Mouse (Mus musculus): Measurements from ENCODE around the gene Stmnd1. TPM values are rescaled to one million over a fixed set of nuclear protein-coding genes. Genes with fewer than 3 reads are reported as not detected.
"Not testable (repeated sequence)": the region's sequence is repeated elsewhere in the genome, so short reads cannot be mapped to it uniquely, and the experiment has no call there.

Stmnd1 gene
- polyA plus RNA-seq, 1 experiment from 2014 or later, result not detected

DNA sequence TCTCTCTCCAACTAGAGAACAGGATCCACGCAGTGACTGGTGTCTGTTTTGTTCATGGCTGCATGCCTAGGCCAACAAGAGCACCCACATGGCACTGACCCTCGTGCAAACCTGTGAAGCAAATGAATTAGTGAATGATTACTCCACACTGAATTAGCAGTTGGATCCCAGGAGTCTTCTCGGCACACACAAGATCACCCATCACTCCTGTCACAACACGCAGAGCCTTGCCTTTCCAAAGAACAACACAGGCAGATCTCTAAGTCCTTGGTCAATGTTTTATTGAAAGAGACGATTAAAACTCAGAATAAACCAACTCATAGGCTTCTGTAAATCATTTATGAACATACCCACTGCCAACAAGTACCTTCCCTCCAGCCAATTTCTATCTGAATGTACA, 39.7 kb downstream of the Stmnd1 start:
- no peaks in the 10 kb centered on the region for H3K4me1 ChIP-seq (ENCODE audit: control insufficient read depth, low read depth, low read length)
- no peaks in the 10 kb centered on the region for H3K9me3 ChIP-seq (replicated peaks; ENCODE audit: control insufficient read depth, low read length)
- no peak overlapping the region for H3K9ac ChIP-seq (ENCODE audit: low read depth, low read length)
- no peak overlapping the region for H3K4me3 ChIP-seq (ENCODE audit: low read depth, low read length)
- no peaks in the 10 kb centered on the region for H3K36me3 ChIP-seq (ENCODE audit: control insufficient read depth, insufficient read depth)
- ATAC-seq (ENCODE audit: low read depth), result no peak
- H3K27ac ChIP-seq (ENCODE audit: low read length), result no peak overlapping the region
- no peak overlapping the region for H3K4me2 ChIP-seq (ENCODE audit: low read depth, low read length)
- 62% methylated on average over 5 of the region's 5 CpGs for WGBS (ENCODE audit: insufficient replicate concordance)
- H3K27me3 ChIP-seq (ENCODE audit: control insufficient read depth, insufficient read depth, low read depth, low read length), result no peaks in the 10 kb centered on the region

DNA sequence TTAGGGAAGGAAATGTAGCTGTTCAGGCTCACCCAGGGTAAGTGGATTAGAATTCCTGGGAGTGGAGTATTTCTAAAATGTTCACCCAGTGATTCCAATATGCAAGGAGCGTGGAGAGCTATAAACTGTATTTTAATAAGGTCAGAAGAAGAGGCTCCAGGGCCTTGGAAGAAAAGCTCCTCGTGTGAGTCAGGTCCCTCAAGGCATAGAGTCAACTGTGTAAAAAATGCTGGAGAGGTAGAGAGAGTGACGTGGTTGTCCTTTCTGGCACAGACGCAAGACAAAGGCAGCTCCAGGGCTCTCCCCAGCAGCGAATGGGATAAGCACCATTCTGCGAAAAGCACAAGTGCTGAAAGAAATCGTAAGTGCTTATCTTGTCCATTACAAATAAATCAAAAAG, 41.6 kb downstream of the Stmnd1 start:
- H3K4me2 ChIP-seq (ENCODE audit: low read depth, low read length), result no peak overlapping the region
- 75% methylated on average over 7 of the region's 7 CpGs for WGBS (ENCODE audit: insufficient replicate concordance)
- H3K36me3 ChIP-seq (ENCODE audit: control insufficient read depth, insufficient read depth), result no peaks in the 10 kb centered on the region
- no peak overlapping the region for H3K9ac ChIP-seq (ENCODE audit: low read depth, low read length)
- H3K9me3 ChIP-seq (replicated peaks; ENCODE audit: control insufficient read depth, low read length), result no peaks in the 10 kb centered on the region
- ATAC-seq (ENCODE audit: low read depth), result no peak
- no peak overlapping the region for H3K4me3 ChIP-seq (ENCODE audit: low read depth, low read length)
- H3K4me1 ChIP-seq (ENCODE audit: control insufficient read depth, low read depth, low read length), result no peaks in the 10 kb centered on the region
- H3K27me3 ChIP-seq (ENCODE audit: control insufficient read depth, insufficient read depth, low read depth, low read length), result no peaks in the 10 kb centered on the region
- H3K27ac ChIP-seq (ENCODE audit: low read length), result no peak overlapping the region

DNA sequence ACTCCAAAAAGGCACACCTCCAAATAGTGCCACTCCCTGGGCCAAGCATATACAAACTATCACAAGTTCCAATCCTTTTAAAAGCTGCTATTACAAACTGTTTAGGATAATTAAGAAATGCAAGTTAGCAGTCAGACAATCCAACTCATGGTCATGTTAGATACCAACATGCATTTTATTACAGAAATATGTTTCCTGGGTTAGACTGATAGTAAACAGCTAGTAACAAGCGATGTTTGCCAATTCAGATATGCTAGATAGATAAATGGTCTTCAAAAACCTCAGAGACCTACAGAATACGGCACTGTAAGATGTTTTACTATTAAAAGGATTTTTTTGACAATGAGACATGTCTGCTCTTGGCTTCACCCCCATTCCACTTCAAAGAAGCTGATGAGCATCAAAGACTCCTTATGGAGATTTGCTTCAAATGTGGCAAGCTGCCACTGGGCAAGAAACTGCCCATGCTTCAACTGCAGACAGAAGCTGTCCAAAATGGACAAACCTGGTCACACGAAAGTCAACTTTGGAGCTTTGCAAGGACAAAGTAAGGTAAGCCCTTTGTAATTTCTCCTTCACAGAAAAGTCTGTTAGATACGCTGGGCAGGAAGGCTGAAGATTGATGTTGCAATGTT, 52.9 kb downstream of the Stmnd1 start:
- H3K36me3 ChIP-seq (ENCODE audit: control insufficient read depth, insufficient read depth), result no peaks in the 10 kb centered on the region
- no peaks in the 10 kb centered on the region for H3K9me3 ChIP-seq (replicated peaks; ENCODE audit: control insufficient read depth, low read length)
- ATAC-seq (ENCODE audit: low read depth), result no peak
- no peak overlapping the region for H3K9ac ChIP-seq (ENCODE audit: low read depth, low read length)
- 46% methylated on average over 4 of the region's 4 CpGs for WGBS (ENCODE audit: insufficient replicate concordance)
- no peak overlapping the region for H3K4me2 ChIP-seq (ENCODE audit: low read depth, low read length)
- H3K4me1 ChIP-seq (ENCODE audit: control insufficient read depth, low read depth, low read length), result no peaks in the 10 kb centered on the region
- H3K4me3 ChIP-seq (ENCODE audit: low read depth, low read length), result no peak overlapping the region
- no peaks in the 10 kb centered on the region for H3K27me3 ChIP-seq (ENCODE audit: control insufficient read depth, insufficient read depth, low read depth, low read length)
- H3K27ac ChIP-seq (ENCODE audit: low read length), result no peak overlapping the region

DNA sequence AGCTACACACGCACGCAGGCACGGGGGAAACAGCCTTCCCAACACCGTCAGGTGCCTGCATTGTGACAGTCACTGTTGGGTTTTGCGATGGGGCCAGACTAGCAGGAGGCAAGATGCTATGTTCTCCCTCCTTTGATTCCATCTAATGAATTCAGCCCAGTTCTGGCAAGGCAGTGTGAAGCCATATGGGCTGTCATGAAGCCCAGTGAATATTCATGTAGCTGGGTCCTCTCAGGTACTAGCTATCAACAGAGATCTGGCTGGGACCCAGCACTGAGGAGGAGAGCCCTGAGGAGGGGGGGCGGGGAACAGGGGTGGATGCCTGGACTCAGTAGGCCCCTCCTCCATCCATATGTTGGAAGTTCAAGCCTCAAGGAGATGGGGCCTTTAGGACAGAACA, 61.5 kb downstream of the Stmnd1 start:
- Histone ChIP-seq H3K27ac (ENCODE audit: low read length) (no peak overlapping the region), H3K36me3 (ENCODE audit: control insufficient read depth, insufficient read depth) (no peaks in the 10 kb centered on the region), H3K27me3 (ENCODE audit: control insufficient read depth, insufficient read depth, low read depth, low read length) (no peaks in the 10 kb centered on the region), H3K4me3 (ENCODE audit: low read depth, low read length) (no peak overlapping the region), H3K4me1 (ENCODE audit: control insufficient read depth, low read depth, low read length) (no peaks in the 10 kb centered on the region), H3K4me2 (ENCODE audit: low read depth, low read length) (no peak overlapping the region), H3K9me3 (replicated peaks; ENCODE audit: control insufficient read depth, low read length) (peaks cover 2% of the 10 kb centered on the region; the same call in 1 of the 2 replicates), H3K9ac (ENCODE audit: low read depth, low read length) (no peak overlapping the region)
- ATAC-seq (ENCODE audit: low read depth), result no peak
- 62% methylated on average over 6 of the region's 6 CpGs for WGBS (ENCODE audit: insufficient replicate concordance)

DNA sequence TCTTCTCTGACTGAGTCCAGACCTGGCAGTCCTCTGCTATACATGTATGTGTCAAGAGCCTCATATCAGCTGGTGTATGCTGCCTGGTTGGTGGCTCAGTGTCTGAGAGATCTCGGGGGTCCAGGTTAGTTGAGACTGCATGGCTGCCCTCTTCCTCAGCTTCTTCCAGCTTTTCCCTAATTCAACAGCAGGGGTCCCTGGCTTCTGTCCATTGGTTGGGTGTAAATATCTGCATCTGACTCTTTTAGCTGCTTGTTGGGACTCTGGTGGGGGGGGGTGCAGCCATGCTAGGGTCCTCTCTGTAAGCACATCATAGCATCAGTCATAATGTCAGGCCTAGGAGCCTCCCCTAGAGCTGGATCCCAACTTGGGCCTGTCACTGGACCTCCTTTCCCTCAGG, 62.8 kb downstream of the Stmnd1 start:
- not testable (repeated sequence) for ATAC-seq (ENCODE audit: low read depth); H3K9me3 ChIP-seq (replicated peaks; ENCODE audit: control insufficient read depth, low read length); H3K27ac ChIP-seq (ENCODE audit: low read length); H3K4me3 ChIP-seq (ENCODE audit: low read depth, low read length); H3K9ac ChIP-seq (ENCODE audit: low read depth, low read length); H3K4me2 ChIP-seq (ENCODE audit: low read depth, low read length); H3K36me3 ChIP-seq (ENCODE audit: control insufficient read depth, insufficient read depth); H3K27me3 ChIP-seq (ENCODE audit: control insufficient read depth, insufficient read depth, low read depth, low read length); H3K4me1 ChIP-seq (ENCODE audit: control insufficient read depth, low read depth, low read length)
- WGBS (ENCODE audit: insufficient replicate concordance), result 31% methylated on average over 1 of the region's 1 CpGs

DNA sequence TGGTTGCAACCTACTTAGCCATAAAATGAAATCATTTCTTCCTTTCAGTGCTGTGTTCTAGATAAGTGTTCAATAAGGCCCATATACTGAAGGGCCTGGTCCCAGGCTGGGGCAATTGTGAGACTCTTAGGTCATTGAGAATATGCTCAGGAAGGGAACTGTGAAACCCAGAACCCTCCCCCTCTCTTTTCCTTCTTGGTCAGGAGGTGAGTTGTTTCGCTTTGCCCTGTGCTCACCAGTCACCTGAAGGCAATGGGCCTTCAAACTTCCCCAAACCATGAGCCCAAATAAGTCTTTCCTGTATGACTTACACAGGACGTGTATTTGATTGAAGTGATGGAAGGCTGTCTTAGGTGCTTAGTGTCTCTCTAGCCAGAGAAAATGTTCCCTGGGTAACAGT, 64.3 kb downstream of the Stmnd1 start:
- Histone ChIP-seq H3K27ac (ENCODE audit: low read length) (no peak overlapping the region), H3K4me2 (ENCODE audit: low read depth, low read length) (no peak overlapping the region), H3K4me3 (ENCODE audit: low read depth, low read length) (no peak overlapping the region), H3K9me3 (replicated peaks; ENCODE audit: control insufficient read depth, low read length) (no peaks in the 10 kb centered on the region), H3K27me3 (ENCODE audit: control insufficient read depth, insufficient read depth, low read depth, low read length) (no peaks in the 10 kb centered on the region), H3K4me1 (ENCODE audit: control insufficient read depth, low read depth, low read length) (no peaks in the 10 kb centered on the region), H3K36me3 (ENCODE audit: control insufficient read depth, insufficient read depth) (no peaks in the 10 kb centered on the region), H3K9ac (ENCODE audit: low read depth, low read length) (no peak overlapping the region)
- ATAC-seq (ENCODE audit: low read depth), result no peak
- 26% methylated on average over 2 of the region's 2 CpGs for WGBS (ENCODE audit: insufficient replicate concordance)

DNA sequence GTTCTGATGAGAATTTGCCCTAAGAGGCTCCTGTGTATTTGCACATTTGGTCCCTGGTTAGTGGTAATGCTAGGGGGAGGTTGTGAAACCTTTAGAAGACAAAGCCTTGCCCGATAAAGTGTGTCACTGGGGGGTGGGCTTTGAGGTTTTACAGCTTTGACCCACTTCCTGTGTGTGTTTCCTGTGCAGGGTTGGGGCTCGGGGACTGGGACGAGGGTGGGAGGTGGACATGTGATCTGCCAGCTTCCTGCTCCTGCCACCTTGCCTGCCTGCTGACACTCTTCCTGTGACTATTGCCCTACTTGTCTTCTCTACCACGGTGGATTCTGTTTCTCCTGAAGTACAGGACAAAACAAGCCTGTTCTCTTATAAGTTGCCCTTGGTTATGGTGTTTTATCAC, 66.4 kb downstream of the Stmnd1 start:
- no peak overlapping the region for H3K9ac ChIP-seq (ENCODE audit: low read depth, low read length)
- H3K4me2 ChIP-seq (ENCODE audit: low read depth, low read length), result no peak overlapping the region
- H3K36me3 ChIP-seq (ENCODE audit: control insufficient read depth, insufficient read depth), result no peaks in the 10 kb centered on the region
- H3K4me1 ChIP-seq (ENCODE audit: control insufficient read depth, low read depth, low read length), result no peaks in the 10 kb centered on the region
- WGBS (ENCODE audit: insufficient replicate concordance), result 9% methylated on average over 4 of the region's 4 CpGs
- no peak overlapping the region for H3K4me3 ChIP-seq (ENCODE audit: low read depth, low read length)
- ATAC-seq (ENCODE audit: low read depth), result no peak
- H3K27me3 ChIP-seq (ENCODE audit: control insufficient read depth, insufficient read depth, low read depth, low read length), result no peaks in the 10 kb centered on the region
- H3K27ac ChIP-seq (ENCODE audit: low read length), result no peak overlapping the region
- no peaks in the 10 kb centered on the region for H3K9me3 ChIP-seq (replicated peaks; ENCODE audit: control insufficient read depth, low read length)

DNA sequence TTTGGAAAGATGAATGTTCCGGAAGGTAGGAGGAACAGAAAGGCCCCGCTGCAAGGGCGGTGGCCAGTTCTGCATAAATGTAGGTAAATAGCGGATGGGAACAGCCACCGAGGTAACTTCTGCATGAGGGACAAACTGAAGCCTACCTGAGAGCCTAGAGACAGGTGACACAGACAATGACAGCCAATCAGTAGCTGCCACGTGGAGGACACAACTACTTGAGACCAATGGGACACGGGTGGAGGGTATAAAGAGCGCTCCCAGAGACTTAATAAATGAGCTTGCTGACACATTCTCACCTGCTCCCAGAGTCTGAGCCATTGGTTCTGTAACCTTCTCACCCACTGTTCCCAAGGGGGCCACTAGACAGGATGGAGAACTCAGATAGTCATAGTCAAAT, 67.1 kb downstream of the Stmnd1 start:
- Histone ChIP-seq H3K9me3 (replicated peaks; ENCODE audit: control insufficient read depth, low read length) (no peaks in the 10 kb centered on the region), H3K27me3 (ENCODE audit: control insufficient read depth, insufficient read depth, low read depth, low read length) (no peaks in the 10 kb centered on the region), H3K4me2 (ENCODE audit: low read depth, low read length) (no peak overlapping the region), H3K36me3 (ENCODE audit: control insufficient read depth, insufficient read depth) (no peaks in the 10 kb centered on the region), H3K27ac (ENCODE audit: low read length) (no peak overlapping the region), H3K4me1 (ENCODE audit: control insufficient read depth, low read depth, low read length) (no peaks in the 10 kb centered on the region), H3K4me3 (ENCODE audit: low read depth, low read length) (no peak overlapping the region), H3K9ac (ENCODE audit: low read depth, low read length) (no peak overlapping the region)
- ATAC-seq (ENCODE audit: low read depth), result no peak
- 68% methylated on average over 8 of the region's 8 CpGs for WGBS (ENCODE audit: insufficient replicate concordance)

DNA sequence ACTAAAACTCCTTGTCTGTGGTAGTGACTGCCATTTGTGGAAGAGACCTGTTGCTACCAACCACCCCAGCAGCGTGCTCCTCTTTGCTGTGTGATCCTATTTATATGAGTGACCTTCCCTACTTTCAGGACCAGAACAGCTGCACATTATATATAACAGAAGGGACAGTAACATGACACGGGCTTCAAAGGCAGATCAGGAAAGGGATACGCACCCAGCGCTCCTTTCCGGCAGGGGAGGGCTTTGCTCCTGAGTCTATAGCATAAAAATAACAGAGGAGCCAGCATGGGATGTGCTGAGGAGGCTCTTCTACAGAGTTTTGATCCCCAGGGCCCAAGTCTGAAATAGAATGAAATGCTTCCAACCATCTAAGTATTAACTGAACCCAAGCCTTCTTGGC, 67.9 kb downstream of the Stmnd1 start:
- H3K9ac ChIP-seq (ENCODE audit: low read depth, low read length), result no peak overlapping the region
- no peaks in the 10 kb centered on the region for H3K27me3 ChIP-seq (ENCODE audit: control insufficient read depth, insufficient read depth, low read depth, low read length)
- H3K9me3 ChIP-seq (replicated peaks; ENCODE audit: control insufficient read depth, low read length), result no peaks in the 10 kb centered on the region
- H3K4me3 ChIP-seq (ENCODE audit: low read depth, low read length), result no peak overlapping the region
- 67% methylated on average over 5 of the region's 5 CpGs for WGBS (ENCODE audit: insufficient replicate concordance)
- no peaks in the 10 kb centered on the region for H3K36me3 ChIP-seq (ENCODE audit: control insufficient read depth, insufficient read depth)
- no peak overlapping the region for H3K4me2 ChIP-seq (ENCODE audit: low read depth, low read length)
- H3K4me1 ChIP-seq (ENCODE audit: control insufficient read depth, low read depth, low read length), result no peaks in the 10 kb centered on the region
- no peak for ATAC-seq (ENCODE audit: low read depth)
- no peak overlapping the region for H3K27ac ChIP-seq (ENCODE audit: low read length)

Data from liver, embryonic 16.5 days (tissue).